Mouse (Mus musculus) liver, postnatal 0 days (tissue): ENCODE measurements around the gene Sypl2. TPM values are rescaled to one million over a fixed set of nuclear protein-coding genes. Genes with fewer than 3 reads are reported as not detected.

Experiments used
- ATAC-seq: fragments of 200-750 bp; cut with Nextera tagmentation; 2 replicates; pipeline ENCODE4 v1.8.0; 2017; ENCODE audit warnings: mild to moderate bottlenecking, moderate library complexity
- DNase-seq: peaks from one replicate; pipeline ENCODE4 v3.0.0-alpha.2; 2016
- H3K27ac ChIP-seq: fragments of 300-500 bp; sonication (generic); 2 replicates; pipeline ENCODE4 v1.5.1; 2014; ENCODE audit warnings: antibody characterized with exemption, moderate library complexity, mild to moderate bottlenecking, low read depth
- H3K27me3 ChIP-seq: fragments of 300-500 bp; sonication (generic); 2 replicates; pipeline ENCODE4 v1.6.1; 2014; ENCODE audit warnings: low read length, control low read depth, mixed read lengths; ENCODE audit not compliant: insufficient read depth
- H3K36me3 ChIP-seq: fragments of 300-500 bp; sonication (generic); replicated peaks from 2 replicates; pipeline ENCODE4 v1.6.1; 2014; ENCODE audit warnings: mild to moderate bottlenecking, control low read depth, low read length, moderate library complexity, mixed read lengths; ENCODE audit not compliant: insufficient read depth
- H3K4me1 ChIP-seq: fragments of 300-500 bp; sonication (generic); 2 replicates; pipeline ENCODE4 v1.6.1; 2014; ENCODE audit warnings: antibody characterized with exemption, mild to moderate bottlenecking, control low read depth; ENCODE audit not compliant: insufficient read depth
- H3K4me2 ChIP-seq: fragments of 300-500 bp; sonication (generic); 2 replicates; pipeline ENCODE4 v1.6.1; 2014; ENCODE audit warnings: low read depth, mild to moderate bottlenecking, low read length, moderate library complexity, mixed read lengths
- H3K4me3 ChIP-seq: fragments of 300-500 bp; sonication (generic); 2 replicates; pipeline ENCODE4 v1.5.1; 2014; ENCODE audit warnings: low read depth, low read length
- H3K9ac ChIP-seq: fragments of 300-500 bp; sonication (generic); replicated peaks from 2 replicates; pipeline ENCODE4 v1.6.1; 2014; ENCODE audit warnings: mild to moderate bottlenecking, moderate library complexity
- H3K9me3 ChIP-seq: fragments of 300-500 bp; sonication (generic); 2 replicates; pipeline ENCODE4 v1.6.1; 2016; ENCODE audit warnings: mild to moderate bottlenecking, control low read depth, low read length, mixed read lengths
- CTCF ChIP-seq: sonication (generic); IDR thresholded peaks from 2 replicates; pipeline ENCODE4 v1.5.1; 2016; ENCODE audit warnings: antibody characterized with exemption, low read depth
- EP300 ChIP-seq: IDR thresholded peaks from 2 replicates; pipeline ENCODE4 v1.6.1; 2016; ENCODE audit warnings: antibody characterized with exemption, low read depth, mild to moderate bottlenecking
- WGBS: fragments of 180-500 bp; shearing (Covaris S2); extraction: QIAGEN DNeasy Blood & Tissue Kit; methylation state at CpG from one replicate; pipeline ENCODE4 v1.1.7; 2014; ENCODE audit not compliant: insufficient replicate concordance; 5-methylcytosine and 5-hydroxymethylcytosine counted together
- polyA plus RNA-seq: library from polyadenylated mRNA; unstranded; fragments of >200 nt; fragmentation: Nextera tagmentation; extraction: Ambion mirVana; gene quantifications from 2 replicates; pipeline ENCODE4 v1.2.1, GENCODE M21; 2015

The Sypl2 gene
- polyA plus RNA-seq, 1 experiment from 2014 or later = 0.05 TPM

DNA sequence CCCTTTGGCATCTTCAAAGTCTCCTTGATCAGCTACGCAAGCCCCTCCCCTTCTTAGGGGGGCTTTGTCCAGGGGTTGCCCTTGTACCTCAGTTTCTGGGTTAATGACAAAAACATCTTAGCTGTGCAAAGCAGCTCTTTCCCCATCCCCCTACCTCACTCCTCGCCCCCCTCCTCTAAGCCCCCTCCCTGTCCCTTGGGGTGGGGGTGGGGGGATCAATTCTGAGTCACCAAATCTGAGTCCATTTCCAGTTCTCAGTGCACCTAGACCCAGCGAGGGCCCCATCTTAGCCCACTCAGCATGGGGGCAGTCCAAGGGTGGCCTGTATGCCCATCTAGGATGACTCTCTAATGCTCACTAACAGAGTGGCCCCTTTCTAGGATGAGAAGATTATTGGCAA lies 17.4 kb downstream of the Sypl2 start:
- 80% methylated on average over 3 of the region's 3 CpGs for WGBS
- Histone ChIP-seq H3K36me3 (peaks cover 10% of the 10 kb centered on the region), H3K9ac (no peak overlapping the region; the same call in 1 of the 2 replicates), H3K4me1 (peaks cover 15% of the 10 kb centered on the region), H3K4me2 (peak overlapping the region; percentile 93), H3K9me3 (no peaks in the 10 kb centered on the region), H3K27ac (no peak overlapping the region), H3K4me3 (peak overlapping the region; percentile 74), H3K27me3 (0 out of 2 replicates have a peak, but pooled peaks cover 4% of the 10 kb centered on the region)
- no peak for TF ChIP-seq CTCF
- no peak for TF ChIP-seq EP300
- ATAC-seq (no peak), DNase-seq (no peak)

DNA sequence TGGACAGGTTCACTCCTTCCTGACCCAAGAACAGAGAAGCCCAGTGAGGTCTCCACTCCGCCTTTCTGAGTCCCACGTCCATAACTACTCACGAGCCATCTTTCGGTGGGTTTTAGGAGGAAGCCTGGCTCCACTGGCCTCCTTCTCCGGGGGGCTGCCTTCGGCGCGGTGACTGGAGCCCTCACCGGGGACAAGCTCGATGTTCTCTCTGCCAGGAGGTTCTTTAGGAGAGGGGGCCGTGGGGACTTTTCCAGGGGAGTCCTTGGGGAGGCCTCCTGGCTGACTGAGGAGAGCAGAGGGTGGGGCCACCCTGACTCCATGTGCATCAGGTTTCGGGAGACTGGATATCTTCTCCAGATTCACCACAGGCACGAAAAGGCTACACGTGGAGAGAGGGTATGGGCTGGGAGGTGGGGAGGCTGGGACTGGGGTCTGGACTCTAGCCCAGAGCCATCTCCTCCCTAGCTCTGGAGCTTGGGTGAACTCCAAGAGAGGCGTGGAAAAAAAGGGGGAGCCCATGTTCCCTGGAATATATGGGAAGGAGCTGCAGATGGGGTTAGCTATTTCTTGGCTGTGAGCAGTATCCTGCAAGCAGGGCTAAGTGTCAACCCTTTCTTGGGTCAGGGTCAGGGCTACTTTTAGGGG lies 19.6 kb downstream of the Sypl2 start:
- no peak for ATAC-seq
- Histone ChIP-seq H3K27me3 (no peaks in the 10 kb centered on the region), H3K4me1 (peaks cover 15% of the 10 kb centered on the region), H3K36me3 (peaks cover 11% of the 10 kb centered on the region), H3K4me2 (no peak overlapping the region), H3K9ac (no peak overlapping the region), H3K4me3 (no peak overlapping the region), H3K9me3 (no peaks in the 10 kb centered on the region), H3K27ac (no peak overlapping the region)
- TF ChIP-seq EP300 (no peak), CTCF (no peak)
- no peak for DNase-seq
- 84% methylated on average over 15 of the region's 15 CpGs for WGBS

DNA sequence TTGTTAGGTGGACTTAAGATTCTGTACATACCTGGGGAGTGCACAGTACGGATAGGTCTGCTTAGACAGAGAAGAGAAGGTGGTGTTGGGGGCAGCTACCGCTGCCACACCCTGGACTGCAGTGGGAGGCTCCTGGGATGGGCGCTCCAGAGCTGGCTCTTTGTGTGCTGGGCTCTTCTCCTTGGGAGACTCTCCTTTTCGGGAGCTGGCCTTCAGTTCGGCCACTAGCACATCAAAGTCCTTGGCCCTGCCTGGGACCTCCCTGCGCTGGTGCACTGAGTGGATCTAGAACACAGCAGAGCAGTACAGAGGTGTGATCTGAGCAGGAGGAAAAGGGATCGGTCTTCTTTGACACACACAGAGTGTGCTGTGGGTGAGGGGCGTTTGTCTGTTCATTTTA lies 20.8 kb downstream of the Sypl2 start:
- Histone ChIP-seq H3K4me2 (no peak overlapping the region), H3K4me1 (peaks cover 14% of the 10 kb centered on the region), H3K27me3 (no peaks in the 10 kb centered on the region), H3K9me3 (no peaks in the 10 kb centered on the region), H3K27ac (no peak overlapping the region), H3K9ac (no peak overlapping the region), H3K4me3 (no peak overlapping the region), H3K36me3 (peaks cover 11% of the 10 kb centered on the region)
- WGBS = 92% methylated on average over 8 of the region's 8 CpGs
- ATAC-seq = no peak
- no peak for DNase-seq
- TF ChIP-seq EP300 (no peak), CTCF (no peak)

DNA sequence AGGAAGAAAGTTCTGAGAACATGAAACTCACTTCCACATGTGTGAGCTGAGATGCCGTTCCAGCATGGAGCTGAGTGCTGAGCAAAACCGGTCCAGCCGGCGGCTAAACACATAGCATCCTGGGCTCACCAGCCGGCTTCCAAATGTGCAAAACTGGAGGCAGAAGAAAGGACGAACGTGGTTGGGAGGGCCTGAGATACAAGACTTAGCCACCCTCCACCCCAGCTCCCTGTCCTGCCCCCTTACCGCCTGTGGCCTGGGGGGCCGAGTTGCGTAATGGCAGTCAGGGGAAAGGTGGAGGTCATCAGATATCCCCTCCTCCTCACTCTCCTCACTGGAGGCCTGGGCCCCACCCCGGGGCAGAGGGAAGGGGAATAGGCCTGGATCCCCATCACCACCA lies 22.0 kb downstream of the Sypl2 start:
- 77% methylated on average over 10 of the region's 11 CpGs for WGBS
- peaks cover 11% of the 10 kb centered on the region for H3K36me3 ChIP-seq
- no peak for DNase-seq
- H3K9ac ChIP-seq = no peak overlapping the region; the same call in 1 of the 2 replicates
- ATAC-seq = no peak
- TF ChIP-seq CTCF (no peak), EP300 (no peak)
- no peak overlapping the region for H3K27ac ChIP-seq
- H3K9me3 ChIP-seq = no peaks in the 10 kb centered on the region
- no peak overlapping the region for H3K4me3 ChIP-seq
- H3K27me3 ChIP-seq = no peaks in the 10 kb centered on the region
- H3K4me1 ChIP-seq = peaks cover 12% of the 10 kb centered on the region
- no peak overlapping the region for H3K4me2 ChIP-seq

DNA sequence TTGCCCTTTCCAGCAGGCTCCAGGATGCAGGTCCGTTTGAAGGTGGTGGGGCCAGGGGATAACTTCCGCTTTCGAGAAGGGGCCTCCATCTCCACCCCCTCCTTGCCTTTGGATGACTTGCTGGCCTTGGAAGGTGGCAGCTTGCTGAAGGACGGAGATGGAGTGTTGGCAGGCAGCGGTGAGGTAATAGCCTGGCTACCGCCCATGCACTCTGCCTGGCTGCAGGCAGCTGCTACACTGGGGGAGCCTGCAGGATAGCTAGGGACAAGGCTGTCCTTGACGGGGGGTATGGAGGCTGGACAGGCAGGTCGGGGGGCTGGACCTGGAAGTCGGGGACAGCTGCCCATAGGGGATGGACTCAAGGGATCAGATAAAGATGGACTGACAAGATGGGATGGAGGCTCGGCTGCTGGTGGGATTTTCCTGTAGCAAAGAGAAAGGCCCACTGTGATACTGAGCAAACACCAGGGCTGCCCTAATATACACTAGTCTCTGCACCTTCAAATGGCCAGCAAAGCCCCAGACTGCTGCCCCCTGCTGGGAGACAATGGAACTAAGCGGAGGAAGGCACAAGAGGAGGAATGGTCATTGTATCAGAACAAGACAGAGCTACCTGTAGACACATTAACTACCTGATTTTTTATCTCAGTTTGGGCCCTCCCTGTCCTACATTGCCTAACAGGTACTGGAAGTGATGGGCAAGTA lies 22.7 kb downstream of the Sypl2 start:
- H3K36me3 ChIP-seq = peaks cover 14% of the 10 kb centered on the region
- 70% methylated on average over 11 of the region's 11 CpGs for WGBS

DNA sequence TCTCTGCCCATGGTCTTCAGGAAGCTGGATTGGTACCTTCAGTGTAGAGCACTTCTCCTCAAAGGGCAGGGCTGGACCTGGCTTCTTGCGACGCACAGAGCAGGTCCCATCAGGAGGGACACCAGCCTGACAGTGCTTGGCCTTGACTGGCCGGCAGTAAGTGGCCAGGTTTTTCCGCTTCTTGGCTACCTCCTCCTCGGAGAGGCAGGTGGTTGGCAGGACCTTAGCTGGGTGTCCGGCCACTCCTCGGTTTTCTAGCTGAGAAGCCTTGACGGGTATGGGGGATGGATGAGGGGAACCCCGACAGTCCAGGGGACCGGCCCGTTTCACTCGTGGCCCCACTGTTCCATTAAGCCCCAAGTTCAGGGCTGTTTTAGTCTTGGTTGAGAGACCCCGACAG lies 23.2 kb downstream of the Sypl2 start:
- H3K36me3 ChIP-seq = peaks cover 14% of the 10 kb centered on the region
- DNase-seq (peak; percentile 13), ATAC-seq (no peak)
- H3K27ac ChIP-seq = no peak overlapping the region
- H3K4me3 ChIP-seq = no peak overlapping the region
- WGBS = 88% methylated on average over 13 of the region's 13 CpGs
- no peaks in the 10 kb centered on the region for H3K9me3 ChIP-seq
- TF ChIP-seq CTCF (no peak), EP300 (no peak)
- H3K9ac ChIP-seq = peak overlapping the region; percentile 26; the same call in 1 of the 2 replicates
- H3K27me3 ChIP-seq = no peaks in the 10 kb centered on the region
- no peak overlapping the region for H3K4me2 ChIP-seq
- peaks cover 9% of the 10 kb centered on the region for H3K4me1 ChIP-seq

More for the DNA sequence above, 22.7 kb downstream of the Sypl2 start:
- ATAC-seq (no peak), DNase-seq (peak; percentile 88)
- peak; percentile 96 for TF ChIP-seq CTCF
- no peak for TF ChIP-seq EP300
- H3K4me1 ChIP-seq = peaks cover 9% of the 10 kb centered on the region
- H3K27ac ChIP-seq = no peak overlapping the region
- H3K9me3 ChIP-seq = no peaks in the 10 kb centered on the region
- no peak overlapping the region for H3K9ac ChIP-seq
- no peak overlapping the region for H3K4me2 ChIP-seq
- H3K27me3 ChIP-seq = no peaks in the 10 kb centered on the region
- no peak overlapping the region for H3K4me3 ChIP-seq
